Mouse (Mus musculus) gastrocnemius, postnatal 14 days (tissue): ENCODE measurements around the gene Echdc3. TPM values are rescaled to one million over a fixed set of nuclear protein-coding genes. Genes with fewer than 3 reads are reported as not detected.
A peak's percentile ranks its signal among the peaks of the same experiment; 100 is the strongest.

Experiments used
- DNase-seq: peaks from one replicate; pipeline ENCODE4 v3.0.0; 2021; ENCODE audit warnings: mixed read lengths
- intact Hi-C: fragments of 180-260 bp; cut with DNase I; formaldehyde crosslinking; loops from one replicate; pipeline ENCODE4 v1.15.1; 2025; ENCODE audit warnings: low total_unique reads
- total RNA-seq, 2 experiments: library from RNA; stranded (reverse); gene quantifications; 2 replicates each; pipeline ENCODE4 v1.2.3; 2021

Gene Echdc3
- total RNA-seq, 2 experiments from 2014 or later = 7.9 to 8.7 TPM

- intact Hi-C loops = no loop called here
- DNase-seq = no peak
Measured at GRCm38 (mm10) chr2:6186913-6187312, 25.9 kb downstream of the Echdc3 start.

DNA sequence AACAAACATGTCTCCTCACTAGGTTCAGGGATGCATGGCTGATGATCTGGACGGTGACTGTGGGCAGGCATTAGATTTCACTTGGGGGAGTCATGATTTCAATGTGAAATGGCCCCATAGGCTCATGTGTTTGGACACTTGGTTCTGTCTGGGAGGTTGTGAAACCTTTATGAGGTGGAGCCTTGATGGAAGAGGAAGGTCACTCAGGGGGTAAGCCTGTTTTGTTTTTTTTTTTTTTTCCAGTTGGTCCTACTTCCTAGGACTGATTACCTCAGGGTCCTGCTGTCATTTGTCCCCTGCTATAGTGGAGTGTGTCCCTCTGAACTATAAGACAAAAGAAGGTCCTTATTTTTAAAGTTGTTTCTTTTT is 33.1 kb downstream of the Echdc3 start:
- intact Hi-C loops = no loop called here
- DNase-seq = no peak

DNA sequence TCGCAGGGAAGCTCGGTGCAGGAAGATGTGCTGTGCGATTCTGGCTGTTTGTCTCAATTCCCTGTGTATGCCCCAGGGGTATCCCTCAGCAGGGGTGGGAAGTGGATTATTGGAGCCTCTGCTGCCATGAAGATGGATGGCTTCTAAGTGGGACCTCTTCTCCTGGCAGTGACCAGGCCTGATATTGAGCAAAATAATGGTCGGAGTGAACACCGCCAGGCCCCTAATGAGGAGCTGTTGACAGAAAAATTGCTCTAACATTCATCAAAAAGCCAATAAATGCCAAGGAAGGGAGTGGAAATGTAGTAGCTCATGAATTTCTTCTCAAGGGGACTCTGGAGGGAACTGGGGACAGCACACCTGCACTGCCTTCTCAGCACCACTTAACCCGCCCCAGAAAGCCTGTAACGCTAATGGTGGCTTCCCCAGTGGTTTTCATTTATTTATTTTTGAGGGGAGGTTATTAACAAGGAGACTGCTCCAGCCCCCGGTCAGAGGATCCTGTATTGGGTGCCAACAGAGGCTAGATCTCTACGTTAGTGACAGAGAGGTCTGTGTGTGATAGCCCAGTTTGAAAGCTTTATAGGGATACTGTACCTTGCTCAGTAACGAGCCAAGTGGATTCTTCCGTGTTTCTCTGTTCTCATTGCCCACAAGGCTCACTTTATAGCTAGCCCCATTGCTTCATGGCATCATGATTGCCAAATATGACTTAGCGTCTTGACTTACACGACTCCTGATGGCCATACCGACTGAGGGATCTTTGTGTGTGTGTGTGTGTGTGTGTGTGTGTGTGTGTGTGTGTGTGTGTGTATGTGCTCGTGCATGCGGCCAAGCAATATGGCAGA is 33.7 kb downstream of the Echdc3 start:
- DNase-seq = no peak
- intact Hi-C loops = no loop called here

- intact Hi-C loops = no loop called here
Measured at GRCm38 (mm10) chr2:6173013-6173412, 39.8 kb downstream of the Echdc3 start.

DNA sequence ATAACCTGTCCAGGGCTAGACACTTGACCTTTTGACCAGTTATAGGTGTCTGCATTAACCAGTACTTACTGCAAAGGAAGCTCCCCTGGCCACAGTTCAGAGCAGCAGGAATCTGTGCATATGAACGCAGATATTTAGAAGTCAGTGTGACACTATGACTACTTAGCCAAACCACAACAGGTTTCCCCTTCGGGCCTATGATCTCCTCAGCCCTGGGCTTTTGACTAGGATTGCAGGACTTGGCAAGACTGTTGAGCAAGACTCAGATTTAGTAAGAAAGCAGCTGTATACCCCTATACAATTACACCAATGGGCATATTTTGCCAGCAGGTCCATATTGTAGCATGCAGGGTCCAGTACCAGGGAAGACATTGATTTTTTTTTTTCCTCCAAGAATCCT is 44.3 kb downstream of the Echdc3 start:
- DNase-seq = no peak
- intact Hi-C loops = loop anchor here (5.0 kb wide), 1 partner anchor 176 kb away; no protein-coding TSS in a partner anchor

More at GRCm38 (mm10) chr2:6173013-6173412, 39.8 kb downstream of the Echdc3 start:
- no peak for DNase-seq

- DNase-seq = peak; percentile 62
- intact Hi-C loops = loop anchor here (5.0 kb wide), 1 partner anchor 176 kb away; no protein-coding TSS in a partner anchor
Measured at GRCm38 (mm10) chr2:6167843-6168558, 44.8 kb downstream of the Echdc3 start.

GRCm38 (mm10) chr2:6165771-6166170 is 47.1 kb downstream of the Echdc3 start:
- intact Hi-C loops = loop anchor here (5.0 kb wide), 1 partner anchor 173 kb away; no protein-coding TSS in a partner anchor

GRCm38 (mm10) chr2:6164606-6165290 is 48.1 kb downstream of the Echdc3 start:
- DNase-seq = no peak
- intact Hi-C loops = loop anchor here (5.0 kb wide), 1 partner anchor 172 kb away; no protein-coding TSS in a partner anchor

More at GRCm38 (mm10) chr2:6165771-6166170, 47.1 kb downstream of the Echdc3 start:
- no peak for DNase-seq

- DNase-seq = no peak
- intact Hi-C loops = no loop called here
Measured at GRCm38 (mm10) chr2:6162366-6163040, 50.3 kb downstream of the Echdc3 start.

DNA sequence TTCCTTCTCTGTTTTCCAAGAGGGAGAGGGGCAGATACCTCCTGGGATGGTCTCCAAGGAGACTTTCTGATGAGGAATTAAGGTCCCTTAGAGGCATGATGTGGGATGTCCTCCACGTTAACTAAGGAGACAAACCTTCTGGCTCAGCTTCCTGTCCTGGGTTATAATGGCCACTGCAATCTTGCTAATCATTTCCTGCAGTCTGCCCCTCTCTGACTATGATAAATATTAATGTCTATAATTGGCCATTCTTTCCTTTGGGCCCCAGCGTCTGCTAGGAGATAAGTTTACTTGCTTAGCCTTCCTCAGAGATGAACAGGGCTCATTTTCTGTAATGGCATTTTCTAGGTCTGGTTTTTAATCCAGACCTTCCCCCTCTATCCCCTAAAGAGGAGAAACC is 53.1 kb downstream of the Echdc3 start:
- DNase-seq = no peak
- intact Hi-C loops = no loop called here

GRCm38 (mm10) chr2:6159219-6159618 is 53.6 kb downstream of the Echdc3 start:
- intact Hi-C loops = no loop called here
- DNase-seq = no peak

GRCm38 (mm10) chr2:6157635-6158034 is 55.2 kb downstream of the Echdc3 start:
- intact Hi-C loops = no loop called here
- no peak for DNase-seq

DNA sequence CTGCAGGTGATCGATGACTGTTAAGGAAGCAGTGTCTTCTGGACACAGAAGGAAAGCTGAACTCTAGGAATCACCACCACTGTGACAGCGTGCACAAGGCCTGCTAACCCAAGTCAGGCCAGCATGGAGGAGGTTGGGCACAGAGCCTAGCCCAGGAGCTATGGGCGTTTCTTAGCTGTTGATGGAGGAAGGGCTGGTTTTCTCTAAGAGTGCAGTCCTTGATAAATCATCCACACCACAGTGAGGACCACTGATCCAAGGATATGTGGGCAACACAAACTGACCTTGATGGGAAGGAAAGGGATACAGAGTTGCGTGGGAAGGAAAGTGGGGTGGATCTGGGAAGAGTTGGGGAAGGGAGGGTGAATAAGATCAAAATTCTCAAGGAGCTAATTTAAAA is 55.6 kb downstream of the Echdc3 start:
- DNase-seq = no peak
- intact Hi-C loops = no loop called here

DNA sequence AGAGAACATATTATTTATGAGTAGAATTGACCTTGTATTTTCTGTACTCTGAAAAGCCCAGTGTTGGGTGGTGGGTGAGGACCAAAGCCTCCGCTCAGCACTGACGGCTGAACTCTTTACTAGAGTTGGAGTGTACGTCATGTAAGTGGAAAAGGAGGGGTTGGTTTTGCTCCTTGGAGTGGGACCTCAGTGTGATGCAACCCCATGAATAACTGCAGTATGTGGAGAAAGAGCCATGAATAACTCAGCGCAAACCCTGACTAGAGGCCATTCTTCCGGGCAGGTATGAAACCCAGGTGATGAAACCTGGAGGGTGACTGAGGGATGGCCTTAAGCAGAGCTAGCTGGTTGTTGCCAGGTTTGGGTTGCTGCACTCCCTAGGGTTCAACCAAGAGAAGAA is 63.0 kb downstream of the Echdc3 start:
- no peak for DNase-seq
- intact Hi-C loops = no loop called here

- no peak for DNase-seq
- intact Hi-C loops = no loop called here
Measured at GRCm38 (mm10) chr2:6146901-6147300, 65.9 kb downstream of the Echdc3 start.

DNA sequence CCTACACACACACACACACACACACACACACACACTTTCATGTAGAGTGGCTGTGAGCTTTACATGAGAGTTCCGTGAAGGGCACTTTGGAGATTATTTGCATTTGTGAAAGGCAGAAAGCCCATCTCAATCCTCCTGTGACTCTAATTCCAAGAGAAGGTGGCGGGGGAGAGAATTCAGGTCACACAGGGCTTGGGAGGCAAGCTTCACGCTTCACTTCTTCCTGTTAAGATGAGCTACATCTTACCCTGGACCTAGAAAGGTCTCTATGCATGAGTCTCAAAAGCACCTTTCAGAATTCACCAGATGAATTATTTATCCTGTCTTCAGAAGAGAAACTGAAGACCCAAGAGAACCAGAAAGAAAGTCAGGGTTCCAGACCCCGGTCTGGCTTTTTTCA is 66.6 kb downstream of the Echdc3 start:
- intact Hi-C loops = no loop called here
- no peak for DNase-seq

DNA sequence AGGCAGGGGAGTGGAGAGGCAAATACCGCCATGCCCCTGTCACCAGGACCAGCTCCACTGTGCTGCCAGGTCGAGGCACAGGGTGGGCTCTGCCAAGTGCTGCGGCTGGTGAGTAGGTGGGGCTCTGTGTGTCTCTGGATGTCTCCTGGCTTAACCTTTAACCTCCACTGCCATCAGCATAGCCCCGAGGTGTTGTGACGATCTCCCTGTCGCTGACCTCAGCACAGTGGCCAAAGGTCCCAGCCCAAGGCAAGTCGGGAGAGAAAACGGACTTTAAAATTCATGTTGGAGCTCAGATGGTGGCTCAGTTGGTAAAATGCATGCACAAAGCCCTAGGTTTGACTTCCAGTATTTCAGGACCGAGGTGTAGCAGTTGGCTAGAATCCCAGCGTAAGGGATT is 67.2 kb downstream of the Echdc3 start:
- no peak for DNase-seq
- intact Hi-C loops = no loop called here

GRCm38 (mm10) chr2:6142915-6143654 is 69.7 kb downstream of the Echdc3 start:
- no peak for DNase-seq
- intact Hi-C loops = no loop called here
